Mouse (Mus musculus) stomach, embryonic 16.5 days (tissue): ENCODE results near the gene Igsf21. TPM values are rescaled to one million over a fixed set of nuclear protein-coding genes. Genes with fewer than 3 reads are reported as not detected.

Source experiments
- ATAC-seq: fragments of 200-750 bp; cut with Nextera tagmentation; 2 replicates; pipeline ENCODE4 v1.8.0; 2017; ENCODE audit warnings: moderate number of reproducible peaks, moderate TSS enrichment; ENCODE audit not compliant: insufficient read depth, low FRiP score
- H3K27ac ChIP-seq: fragments of 300-500 bp; sonication (generic); 2 replicates; pipeline ENCODE4 v1.5.1; 2014; ENCODE audit warnings: low read length
- H3K27me3 ChIP-seq: fragments of 300-500 bp; sonication (generic); 2 replicates; pipeline ENCODE4 v1.6.1; 2014; ENCODE audit warnings: low read length, control low read depth, mixed read lengths; ENCODE audit not compliant: control insufficient read depth, insufficient read depth
- H3K36me3 ChIP-seq: fragments of 300-500 bp; sonication (generic); 2 replicates; pipeline ENCODE4 v1.6.1; 2014; ENCODE audit warnings: low read length; ENCODE audit not compliant: control insufficient read depth, insufficient read depth
- H3K4me1 ChIP-seq: fragments of 300-500 bp; sonication (generic); 2 replicates; pipeline ENCODE4 v1.6.1; 2014; ENCODE audit warnings: low read length, control low read depth, mixed read lengths; ENCODE audit not compliant: control insufficient read depth, insufficient read depth
- H3K4me2 ChIP-seq: fragments of 300-500 bp; sonication (generic); 2 replicates; pipeline ENCODE4 v1.6.1; 2014; ENCODE audit warnings: low read depth, low read length, mixed read lengths
- H3K4me3 ChIP-seq: fragments of 300-500 bp; sonication (generic); replicated peaks from 2 replicates; pipeline ENCODE4 v1.5.1; 2014; ENCODE audit warnings: mild to moderate bottlenecking, low read length
- H3K9ac ChIP-seq: fragments of 300-500 bp; sonication (generic); 2 replicates; pipeline ENCODE4 v1.6.1; 2014; ENCODE audit warnings: low read length
- H3K9me3 ChIP-seq: fragments of 300-500 bp; sonication (generic); replicated peaks from 2 replicates; pipeline ENCODE4 v1.6.1; 2016; ENCODE audit warnings: low read length, control low read depth; ENCODE audit not compliant: control insufficient read depth
- WGBS: fragments of 180-500 bp; shearing (Covaris S2); extraction: QIAGEN DNeasy Blood & Tissue Kit; methylation state at CpG from one replicate; pipeline ENCODE4 v1.1.7; 2014; 5-methylcytosine and 5-hydroxymethylcytosine counted together
- polyA plus RNA-seq: library from polyadenylated mRNA; unstranded; fragments of >200 nt; fragmentation: Nextera tagmentation; extraction: Ambion mirVana; gene quantifications from 2 replicates; pipeline ENCODE4 v1.2.1, GENCODE M21; 2015

Gene Igsf21
- polyA plus RNA-seq, 1 experiment from 2014 or later = 1.3 TPM

GRCm38 (mm10) chr4:140102581-140103200 is 143.9 kb downstream of the Igsf21 start:
- H3K9ac ChIP-seq = no peak overlapping the region
- H3K27ac ChIP-seq = no peak overlapping the region
- H3K27me3 ChIP-seq = peaks cover 9% of the 10 kb centered on the region
- H3K4me1 ChIP-seq = no peaks in the 10 kb centered on the region
- no peak for ATAC-seq
- H3K36me3 ChIP-seq = no peaks in the 10 kb centered on the region
- WGBS = 18% methylated on average over 11 of the region's 11 CpGs
- no peak overlapping the region for H3K4me3 ChIP-seq
- no peak overlapping the region for H3K4me2 ChIP-seq
- H3K9me3 ChIP-seq = no peaks in the 10 kb centered on the region

- 67% methylated on average over 5 of the region's 5 CpGs for WGBS
- no peak overlapping the region for H3K9ac ChIP-seq
- ATAC-seq = no peak
Observed at GRCm38 (mm10) chr4:140101106-140101505, 145.5 kb downstream of the Igsf21 start.

DNA sequence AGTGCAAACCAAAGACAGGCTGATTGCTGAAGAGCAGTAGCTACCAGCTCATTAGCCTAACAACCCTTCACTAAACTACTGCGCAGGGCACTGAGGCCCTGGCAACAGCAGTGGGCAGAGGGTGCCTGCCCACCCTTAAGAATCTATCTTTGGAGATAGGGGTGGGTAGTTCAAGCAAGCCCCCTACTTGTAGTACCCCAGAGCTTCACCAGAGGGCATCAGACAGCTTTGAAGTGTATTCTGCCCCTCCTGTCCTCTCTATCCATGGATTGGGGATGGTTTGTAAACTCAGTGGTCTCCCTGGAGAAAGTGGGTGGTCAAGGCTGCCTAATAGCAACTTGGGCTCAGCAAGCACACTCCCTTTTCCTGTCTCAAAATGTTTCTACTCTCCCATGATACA is 146.4 kb downstream of the Igsf21 start:
- Histone ChIP-seq H3K9ac (no peak overlapping the region), H3K4me1 (no peaks in the 10 kb centered on the region), H3K4me3 (no peak overlapping the region), H3K27me3 (peaks cover 8% of the 10 kb centered on the region), H3K9me3 (no peaks in the 10 kb centered on the region), H3K36me3 (no peaks in the 10 kb centered on the region), H3K27ac (no peak overlapping the region), H3K4me2 (no peak overlapping the region)
- 74% methylated on average over 1 of the region's 1 CpGs for WGBS
- no peak for ATAC-seq

More at GRCm38 (mm10) chr4:140101106-140101505, 145.5 kb downstream of the Igsf21 start:
- H3K9me3 ChIP-seq = no peaks in the 10 kb centered on the region
- no peaks in the 10 kb centered on the region for H3K36me3 ChIP-seq
- H3K27ac ChIP-seq = no peak overlapping the region
- no peaks in the 10 kb centered on the region for H3K4me1 ChIP-seq
- H3K27me3 ChIP-seq = peaks cover 8% of the 10 kb centered on the region
- no peak overlapping the region for H3K4me2 ChIP-seq
- no peak overlapping the region for H3K4me3 ChIP-seq

- Histone ChIP-seq H3K9me3 (no peaks in the 10 kb centered on the region), H3K36me3 (no peaks in the 10 kb centered on the region), H3K9ac (no peak overlapping the region), H3K4me1 (no peaks in the 10 kb centered on the region; the same call in 1 of the 2 replicates), H3K27ac (no peak overlapping the region), H3K4me3 (no peak overlapping the region), H3K4me2 (no peak overlapping the region), H3K27me3 (no peaks in the 10 kb centered on the region)
- WGBS = 63% methylated on average over 2 of the region's 2 CpGs
- no peak for ATAC-seq
Observed at GRCm38 (mm10) chr4:140096283-140096682, 150.3 kb downstream of the Igsf21 start.

DNA sequence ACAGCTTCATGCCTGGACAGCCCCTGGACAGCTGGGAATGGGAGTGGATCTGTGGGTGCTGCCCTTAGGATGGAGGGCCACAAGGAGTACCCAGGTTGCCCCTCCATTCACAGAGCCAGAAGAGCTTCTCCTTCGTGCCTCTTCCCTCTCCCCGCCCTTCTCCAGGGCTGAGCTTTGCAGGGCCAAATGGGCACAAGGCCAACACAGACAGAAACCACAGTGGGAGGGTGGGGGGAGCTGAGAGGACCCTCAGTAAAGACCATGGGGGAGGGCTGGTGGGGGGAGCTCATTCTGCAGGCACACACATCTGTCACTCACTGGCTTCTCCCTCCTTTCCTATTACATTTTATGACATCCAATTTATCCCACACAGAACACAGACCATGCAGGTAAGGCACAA is 151.7 kb downstream of the Igsf21 start:
- no peak for ATAC-seq
- Histone ChIP-seq H3K9ac (no peak overlapping the region), H3K36me3 (no peaks in the 10 kb centered on the region), H3K27me3 (no peaks in the 10 kb centered on the region), H3K4me3 (no peak overlapping the region), H3K4me1 (no peaks in the 10 kb centered on the region; the same call in 1 of the 2 replicates), H3K9me3 (no peaks in the 10 kb centered on the region), H3K4me2 (no peak overlapping the region), H3K27ac (no peak overlapping the region)
- 31% methylated on average over 2 of the region's 2 CpGs for WGBS

- ATAC-seq = peak; percentile 37; the same call in 1 of the 2 replicates
Observed at GRCm38 (mm10) chr4:140092367-140092766, 154.2 kb downstream of the Igsf21 start.

GRCm38 (mm10) chr4:140091693-140092092 is 154.9 kb downstream of the Igsf21 start:
- Histone ChIP-seq H3K4me1 (no peaks in the 10 kb centered on the region; the same call in 1 of the 2 replicates), H3K9me3 (no peaks in the 10 kb centered on the region), H3K9ac (no peak overlapping the region), H3K27ac (peak overlapping the region; percentile 60), H3K36me3 (no peaks in the 10 kb centered on the region), H3K4me3 (no peak overlapping the region), H3K27me3 (no peaks in the 10 kb centered on the region), H3K4me2 (no peak overlapping the region)
- ATAC-seq = no peak
- 62% methylated on average over 3 of the region's 3 CpGs for WGBS

More at GRCm38 (mm10) chr4:140092367-140092766, 154.2 kb downstream of the Igsf21 start:
- Histone ChIP-seq H3K27ac (peak overlapping the region; percentile 60; the same call in 1 of the 2 replicates), H3K27me3 (no peaks in the 10 kb centered on the region), H3K9me3 (no peaks in the 10 kb centered on the region), H3K4me3 (no peak overlapping the region), H3K4me1 (no peaks in the 10 kb centered on the region; the same call in 1 of the 2 replicates), H3K4me2 (no peak overlapping the region), H3K36me3 (no peaks in the 10 kb centered on the region), H3K9ac (no peak overlapping the region)
- 63% methylated on average over 11 of the region's 11 CpGs for WGBS

DNA sequence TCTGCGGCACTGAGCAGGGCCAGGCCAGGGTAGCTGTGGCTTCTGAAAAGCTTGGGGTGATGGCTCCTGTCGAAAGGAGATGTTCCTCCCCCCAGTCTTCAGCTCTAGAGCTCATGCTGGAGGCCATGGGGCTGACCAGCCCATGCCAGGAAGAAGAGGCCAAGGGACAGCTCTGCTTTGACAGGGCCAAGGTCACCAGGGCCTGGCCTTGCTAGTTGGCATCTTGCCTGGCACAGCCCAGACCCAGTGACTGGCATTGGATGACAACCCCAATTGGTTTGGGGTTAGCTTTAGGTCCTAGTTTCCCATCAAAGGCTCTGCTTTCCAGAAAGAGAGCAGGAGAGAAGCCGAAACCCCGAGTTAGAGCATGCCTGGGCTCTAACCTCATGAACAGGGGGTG is 156.9 kb downstream of the Igsf21 start:
- Histone ChIP-seq H3K4me2 (no peak overlapping the region), H3K9me3 (no peaks in the 10 kb centered on the region), H3K4me3 (no peak overlapping the region), H3K4me1 (no peaks in the 10 kb centered on the region; the same call in 1 of the 2 replicates), H3K9ac (no peak overlapping the region), H3K36me3 (no peaks in the 10 kb centered on the region), H3K27ac (no peak overlapping the region), H3K27me3 (no peaks in the 10 kb centered on the region)
- no peak for ATAC-seq
- WGBS = 87% methylated on average over 4 of the region's 4 CpGs

DNA sequence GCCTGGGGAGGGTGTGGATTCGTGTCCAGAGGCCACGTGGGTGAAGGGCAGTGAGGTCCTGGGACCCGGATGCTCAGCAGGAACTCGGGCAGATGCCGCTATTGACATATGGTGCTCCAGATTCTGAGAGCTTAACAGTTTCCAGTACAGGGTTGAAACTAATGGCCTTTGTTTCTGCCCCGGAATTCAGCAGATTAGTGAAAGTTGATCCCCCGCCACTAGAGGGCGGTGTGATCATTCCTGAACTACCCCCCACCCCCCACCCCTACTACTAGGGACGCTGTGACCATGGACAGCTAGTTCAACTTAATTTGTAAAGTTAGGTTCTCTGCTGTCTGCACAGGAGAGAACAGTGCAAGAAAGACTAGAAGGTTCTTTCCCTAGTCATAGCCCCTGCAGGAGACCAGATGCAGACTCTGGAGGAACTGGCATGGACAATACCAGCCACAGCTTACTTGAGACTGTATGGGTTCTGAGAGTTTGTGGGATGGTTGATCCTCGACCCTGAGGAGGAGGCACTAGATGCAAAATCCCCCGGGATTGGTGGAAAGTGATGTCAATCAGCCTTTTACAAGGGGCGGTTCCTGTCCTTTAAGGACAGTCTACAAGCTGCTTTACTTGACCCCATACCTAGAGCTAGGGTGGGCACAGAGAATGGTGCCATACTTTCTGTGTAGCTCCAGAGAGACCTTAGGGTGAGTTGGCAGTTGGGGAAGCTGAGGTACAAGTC is 157.7 kb downstream of the Igsf21 start:
- Histone ChIP-seq H3K9ac (no peak overlapping the region), H3K36me3 (no peaks in the 10 kb centered on the region), H3K4me2 (no peak overlapping the region), H3K27me3 (no peaks in the 10 kb centered on the region), H3K4me3 (no peak overlapping the region), H3K9me3 (no peaks in the 10 kb centered on the region), H3K4me1 (no peaks in the 10 kb centered on the region; the same call in 1 of the 2 replicates), H3K27ac (no peak overlapping the region)
- WGBS = 72% methylated on average over 12 of the region's 12 CpGs
- ATAC-seq = no peak
